Mouse (Mus musculus): ENCODE data around the gene Mob2. TPM values are rescaled to one million over a fixed set of nuclear protein-coding genes. Genes with fewer than 3 reads are reported as not detected.

The Mob2 gene
- total and polyA plus RNA-seq, 2 experiments from 2014 or later = 45.5 to 53.6 TPM

DNA sequence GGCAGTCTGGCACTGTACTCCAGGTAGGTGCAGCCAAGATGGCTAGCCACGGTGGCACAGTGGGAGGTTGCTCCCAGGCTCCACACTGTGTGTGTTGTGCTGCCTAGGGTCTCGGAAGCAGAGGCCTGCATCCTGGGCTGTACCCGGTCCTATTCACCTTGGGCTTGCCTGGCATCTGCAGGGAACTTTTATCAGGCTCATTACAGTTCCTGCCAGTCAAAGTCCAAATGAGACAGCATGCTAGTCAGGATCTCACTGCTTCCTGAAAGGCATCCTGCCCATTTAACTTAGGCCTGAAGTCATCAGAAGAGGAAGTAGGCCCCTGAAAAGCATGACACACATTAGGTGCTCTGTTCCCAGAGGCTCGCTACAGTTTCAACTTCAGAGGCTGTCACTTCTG, 7.6 kb upstream of the Mob2 start:
- TF ChIP-seq CTCF (IDR thresholded peaks at IDR 0.05; ENCODE audit: low read depth) = no peak
- no peak for TF ChIP-seq EP300 (IDR thresholded peaks at IDR 0.05; ENCODE audit: low read depth)
- Histone ChIP-seq H3K4me1 (ENCODE audit: control insufficient read depth, insufficient read depth) (0 out of 2 replicates have a peak, but pooled peaks cover 7% of the 10 kb centered on the region), H3K27me3 (ENCODE audit: control insufficient read depth, insufficient read depth, low read length) (0 out of 2 replicates have a peak, but pooled peaks cover 2% of the 10 kb centered on the region), H3K4me2 (ENCODE audit: low read depth, low read length) (no peak overlapping the region), H3K36me3 (replicated peaks; ENCODE audit: control insufficient read depth, insufficient read depth, low read length) (no peaks in the 10 kb centered on the region), H3K9me3 (replicated peaks; ENCODE audit: control insufficient read depth, low read length) (no peaks in the 10 kb centered on the region), H3K4me3 (ENCODE audit: low read depth, low read length) (no peak overlapping the region), H3K9ac (replicated peaks; ENCODE audit: low read depth, low read length) (no peak overlapping the region), H3K27ac (ENCODE audit: low read depth) (no peak overlapping the region)
- no peak for DNase-seq (ENCODE audit: low spot score)
- no peak for ATAC-seq (ENCODE audit: insufficient read depth, low read depth)
- 46% methylated on average over 4 of the region's 4 CpGs for WGBS

DNA sequence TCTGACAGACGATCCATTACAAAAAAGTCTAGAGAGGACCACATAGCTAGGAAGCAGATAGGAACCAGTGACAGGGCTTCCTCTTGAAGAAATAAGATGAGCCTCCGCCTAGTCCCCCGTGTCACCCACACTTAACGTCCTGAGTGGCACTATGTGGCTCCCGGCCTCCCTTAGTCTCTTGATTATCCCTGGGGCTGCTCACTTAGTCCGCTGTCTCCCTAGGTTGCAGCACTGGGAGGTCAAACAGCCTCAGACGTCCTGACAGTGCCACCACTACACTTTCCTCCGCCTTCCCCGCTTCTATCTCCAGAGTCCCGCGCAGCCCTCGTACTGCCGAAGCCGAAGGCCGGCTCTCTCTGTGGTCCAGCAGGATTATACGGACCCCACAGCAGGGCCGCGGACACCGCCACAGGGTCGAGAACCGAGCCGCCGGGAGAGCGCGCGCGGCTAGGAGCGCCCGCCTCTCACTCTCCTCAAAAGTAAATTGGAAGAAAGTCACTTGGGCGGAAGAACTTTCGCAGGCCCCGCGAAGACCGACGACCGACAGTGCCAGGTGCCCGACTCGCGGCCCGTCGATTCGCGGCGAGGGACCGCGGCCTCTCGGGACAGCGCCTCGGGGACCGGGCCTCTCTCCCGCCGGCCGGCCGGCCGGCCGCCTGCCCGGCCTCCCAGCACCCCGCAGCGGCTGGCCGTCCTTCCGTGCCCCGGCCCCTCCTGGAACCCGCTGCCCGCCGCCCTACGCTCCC, 507 bp downstream of the Mob2 start:
- peaks cover 36% of the 10 kb centered on the region for H3K4me1 ChIP-seq (ENCODE audit: control insufficient read depth, insufficient read depth)
- H3K4me3 ChIP-seq (ENCODE audit: low read depth, low read length) = peak overlapping the region; percentile 95
- H3K9me3 ChIP-seq (replicated peaks; ENCODE audit: control insufficient read depth, low read length) = no peaks in the 10 kb centered on the region
- peak overlapping the region; percentile 91 for H3K27ac ChIP-seq (ENCODE audit: low read depth)
- WGBS = under 1% methylated on average over 53 of the region's 66 CpGs
- ATAC-seq (ENCODE audit: insufficient read depth, low read depth) (peak; percentile 53), DNase-seq (ENCODE audit: low spot score) (no peak)
- 0 out of 2 replicates have a peak, but pooled peaks cover 5% of the 10 kb centered on the region for H3K36me3 ChIP-seq (replicated peaks; ENCODE audit: control insufficient read depth, insufficient read depth, low read length)
- H3K9ac ChIP-seq (replicated peaks; ENCODE audit: low read depth, low read length) = peak overlapping the region; percentile 95
- no peaks in the 10 kb centered on the region for H3K27me3 ChIP-seq (ENCODE audit: control insufficient read depth, insufficient read depth, low read length)
- H3K4me2 ChIP-seq (ENCODE audit: low read depth, low read length) = peak overlapping the region; percentile 75
- no peak for TF ChIP-seq CTCF (IDR thresholded peaks at IDR 0.05; ENCODE audit: low read depth)
- no peak for TF ChIP-seq EP300 (IDR thresholded peaks at IDR 0.05; ENCODE audit: low read depth)

DNA sequence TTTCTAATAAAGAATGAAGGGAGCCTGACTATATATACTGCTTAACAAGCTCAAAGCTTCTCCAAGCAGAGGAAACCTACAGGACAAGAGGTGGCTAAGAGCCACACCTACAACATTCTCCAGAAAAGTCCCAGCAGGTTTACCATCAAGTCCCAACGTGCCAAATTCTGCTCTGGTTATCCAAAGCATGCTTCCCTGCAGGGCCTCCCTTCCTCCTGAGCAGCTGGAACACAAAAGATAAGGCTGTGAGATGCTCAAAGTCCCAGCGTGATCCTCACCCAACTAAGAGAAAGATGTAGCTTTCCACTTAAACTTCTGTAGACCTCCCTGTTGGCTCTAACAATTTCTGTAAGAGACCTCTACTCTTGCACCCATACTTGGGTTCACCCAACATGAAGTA, 1.8 kb downstream of the Mob2 start:
- no peak overlapping the region for H3K9ac ChIP-seq (replicated peaks; ENCODE audit: low read depth, low read length)
- DNase-seq (ENCODE audit: low spot score) = no peak
- WGBS = 12% methylated on average over 2 of the region's 2 CpGs
- TF ChIP-seq EP300 (IDR thresholded peaks at IDR 0.05; ENCODE audit: low read depth) = no peak
- H3K9me3 ChIP-seq (replicated peaks; ENCODE audit: control insufficient read depth, low read length) = no peaks in the 10 kb centered on the region
- no peak for ATAC-seq (ENCODE audit: insufficient read depth, low read depth)
- no peak overlapping the region for H3K4me2 ChIP-seq (ENCODE audit: low read depth, low read length)
- no peak overlapping the region for H3K27ac ChIP-seq (ENCODE audit: low read depth)
- no peak overlapping the region for H3K4me3 ChIP-seq (ENCODE audit: low read depth, low read length)
- H3K36me3 ChIP-seq (replicated peaks; ENCODE audit: control insufficient read depth, insufficient read depth, low read length) = 0 out of 2 replicates have a peak, but pooled peaks cover 16% of the 10 kb centered on the region
- no peaks in the 10 kb centered on the region for H3K27me3 ChIP-seq (ENCODE audit: control insufficient read depth, insufficient read depth, low read length)
- peaks cover 39% of the 10 kb centered on the region for H3K4me1 ChIP-seq (ENCODE audit: control insufficient read depth, insufficient read depth)

DNA sequence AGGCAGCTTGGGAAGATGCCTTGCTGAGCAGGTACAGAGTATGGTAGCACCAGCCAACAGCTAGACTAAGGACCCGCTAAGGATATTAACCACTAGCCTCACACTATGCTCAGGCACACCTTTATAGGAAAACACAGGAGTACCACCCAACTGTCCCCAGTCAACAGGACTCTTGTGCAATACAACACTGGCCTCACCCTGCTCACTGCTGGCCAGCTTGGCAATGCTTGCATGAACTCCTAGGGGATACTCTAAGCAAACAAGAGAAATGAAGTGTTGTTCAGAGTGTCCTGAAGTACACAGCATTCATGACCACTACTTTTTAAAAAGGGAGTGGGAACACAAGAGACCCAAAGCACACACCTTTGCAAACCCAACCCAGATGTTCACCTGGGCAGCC, 3.7 kb downstream of the Mob2 start:
- ATAC-seq (ENCODE audit: insufficient read depth, low read depth) (no peak), DNase-seq (ENCODE audit: low spot score) (no peak)
- Histone ChIP-seq H3K27me3 (ENCODE audit: control insufficient read depth, insufficient read depth, low read length) (no peaks in the 10 kb centered on the region), H3K9me3 (replicated peaks; ENCODE audit: control insufficient read depth, low read length) (no peaks in the 10 kb centered on the region), H3K4me1 (ENCODE audit: control insufficient read depth, insufficient read depth) (peaks cover 39% of the 10 kb centered on the region), H3K36me3 (replicated peaks; ENCODE audit: control insufficient read depth, insufficient read depth, low read length) (0 out of 2 replicates have a peak, but pooled peaks cover 23% of the 10 kb centered on the region), H3K27ac (ENCODE audit: low read depth) (peak overlapping the region; percentile 47), H3K4me3 (ENCODE audit: low read depth, low read length) (no peak overlapping the region), H3K4me2 (ENCODE audit: low read depth, low read length) (no peak overlapping the region), H3K9ac (replicated peaks; ENCODE audit: low read depth, low read length) (no peak overlapping the region)
- TF ChIP-seq EP300 (IDR thresholded peaks at IDR 0.05; ENCODE audit: low read depth) (no peak), CTCF (IDR thresholded peaks at IDR 0.05; ENCODE audit: low read depth) (no peak)
- WGBS = 96% methylated on average over 1 of the region's 1 CpGs

DNA sequence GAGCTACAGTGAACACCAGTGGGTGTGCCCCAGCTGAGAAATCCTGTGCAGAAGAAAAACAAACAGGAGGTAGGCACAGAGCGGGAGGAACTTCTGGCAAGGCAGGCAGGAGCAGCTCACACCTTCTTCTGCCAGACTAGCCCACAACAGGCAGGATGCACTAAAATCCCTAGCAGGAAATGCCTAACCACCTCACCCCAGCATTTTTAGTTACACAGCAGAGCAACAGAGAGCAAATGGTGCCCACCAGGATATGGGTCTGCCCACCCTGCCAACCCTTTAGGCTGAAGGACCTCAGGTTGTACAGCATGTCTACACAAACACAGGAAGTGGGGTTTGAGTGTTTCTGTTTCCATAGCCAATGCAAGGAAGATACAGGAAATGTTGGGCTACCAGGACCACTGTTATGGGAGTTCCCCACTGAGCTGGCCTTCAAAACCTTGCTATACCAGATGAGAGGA, 4.2 kb downstream of the Mob2 start:
- peak overlapping the region; percentile 47 for H3K27ac ChIP-seq (ENCODE audit: low read depth)
- H3K27me3 ChIP-seq (ENCODE audit: control insufficient read depth, insufficient read depth, low read length) = no peaks in the 10 kb centered on the region
- DNase-seq (ENCODE audit: low spot score) (no peak), ATAC-seq (ENCODE audit: insufficient read depth, low read depth) (no peak)
- H3K9me3 ChIP-seq (replicated peaks; ENCODE audit: control insufficient read depth, low read length) = no peaks in the 10 kb centered on the region
- no peak overlapping the region for H3K9ac ChIP-seq (replicated peaks; ENCODE audit: low read depth, low read length)
- no peak overlapping the region for H3K4me3 ChIP-seq (ENCODE audit: low read depth, low read length)
- TF ChIP-seq EP300 (IDR thresholded peaks at IDR 0.05; ENCODE audit: low read depth) (no peak), CTCF (IDR thresholded peaks at IDR 0.05; ENCODE audit: low read depth) (no peak)
- peaks cover 39% of the 10 kb centered on the region for H3K4me1 ChIP-seq (ENCODE audit: control insufficient read depth, insufficient read depth)
- 0 out of 2 replicates have a peak, but pooled peaks cover 23% of the 10 kb centered on the region for H3K36me3 ChIP-seq (replicated peaks; ENCODE audit: control insufficient read depth, insufficient read depth, low read length)
- H3K4me2 ChIP-seq (ENCODE audit: low read depth, low read length) = no peak overlapping the region
- WGBS = 83% methylated on average over 1 of the region's 1 CpGs

Data from heart, postnatal 0 days (tissue).